Comparison of ENCODE assay signal across 18 mouse cellular contexts in the genomic region with DNA sequence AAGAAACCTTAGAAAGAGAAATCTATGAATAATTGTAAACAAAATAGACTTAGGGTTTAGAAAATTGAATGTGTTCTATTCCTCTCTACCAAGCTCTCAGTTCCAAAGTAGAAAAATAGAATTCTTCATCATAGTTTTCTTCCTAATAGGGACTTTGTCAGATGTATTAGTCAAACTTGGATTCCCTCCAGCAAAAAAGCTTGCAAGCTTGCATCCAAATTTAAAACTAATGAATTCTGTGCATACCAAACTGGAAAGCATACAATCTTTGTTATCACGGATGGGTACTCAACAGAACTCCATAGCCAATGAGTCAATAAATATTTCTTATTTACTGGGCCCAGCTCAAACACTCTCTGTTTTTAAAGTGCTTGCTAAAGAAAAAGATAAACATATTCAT.
A peak's percentile ranks its signal among the peaks of the same experiment; 100 is the strongest.
DNase-seq lines count a peak whose midpoint lies in the region; ATAC-seq and TF ChIP-seq lines count a peak whose summit lies in the region.
"Had no signal": no experiment of that assay in that cellular context is flagged by ENCODE, and none has a peak within 500 bp of the region (broad histone marks: within the 10 kb centered on the region; RNA-seq: fewer than 3 reads in every experiment).

No protein-coding gene starts in this region.

- H3K4me3 ChIP-seq in kidney, postnatal 0 days (replicated peaks; ENCODE audit: low read depth, low read length) = no peak overlapping the region
- H3K4me3 ChIP-seq: forebrain, embryonic 13.5 days; gastrocnemius, adult 2 months; heart, embryonic 13.5 days had no signal

- no peak overlapping the region for H3K9ac ChIP-seq in kidney, postnatal 0 days (ENCODE audit: low read depth, low read length)
- H3K9ac ChIP-seq: forebrain, embryonic 13.5 days; heart, embryonic 13.5 days had no signal

- no peak overlapping the region for H3K27ac ChIP-seq in kidney, postnatal 0 days
- H3K27ac ChIP-seq: forebrain, embryonic 13.5 days; gastrocnemius, adult 2 months; heart, embryonic 13.5 days had no signal

- H3K36me3 ChIP-seq in kidney, postnatal 0 days (ENCODE audit: insufficient read depth, low read length) = no peaks in the 10 kb centered on the region
- H3K36me3 ChIP-seq: G1E; heart, embryonic 13.5 days had no signal

- no peak overlapping the region for H3K4me2 ChIP-seq in kidney, postnatal 0 days (ENCODE audit: low read length)
- H3K4me2 ChIP-seq: forebrain, embryonic 13.5 days; heart, embryonic 13.5 days had no signal

- WGBS in kidney, postnatal 0 days = 71% methylated on average over 1 of the region's 1 CpGs

- ATAC-seq in kidney, postnatal 0 days (replicated peaks; ENCODE audit: low FRiP score, low read depth) = no peak
- ATAC-seq in monocyte, adult 5-6 weeks (replicated peaks; ENCODE audit: insufficient number of reproducible peaks, low FRiP score, low TSS enrichment, poor library complexity, severe bottlenecking) = no peak
- ATAC-seq: activated CD4-positive, CD25-positive, alpha-beta regulatory T cell, adult 4 months; forebrain, embryonic 13.5 days; hindbrain, embryonic 16.5 days; Patski had no signal

- peak; percentile 21 for DNase-seq in kidney, postnatal 0 days (ENCODE audit: low spot score)
- no peak for DNase-seq in kidney, adult 8-10 months
- peak; percentile 94 for DNase-seq in Muller cell, postnatal 12 days (ENCODE audit: inconsistent ontology term)
- DNase-seq in NIH3T3 (ENCODE audit: low read depth) = peak; percentile 23
- DNase-seq in telencephalon, adult 2 months (ENCODE audit: low read depth, low spot score) = peak; percentile 19
- DNase-seq: adrenal gland, postnatal 14 days; cerebellum, adult 2 months; cerebellum, postnatal 10 days; gastrocnemius, adult 2 months; gastrocnemius, postnatal 25 days; heart, postnatal 36 days had no signal

- H3K27me3 ChIP-seq in kidney, postnatal 0 days (ENCODE audit: insufficient read depth, low read length) = no peaks in the 10 kb centered on the region
- H3K27me3 ChIP-seq: forebrain, embryonic 13.5 days; heart, embryonic 13.5 days; Patski had no signal

- H3K9me3 ChIP-seq in kidney, postnatal 0 days (replicated peaks; ENCODE audit: low read length) = no peaks in the 10 kb centered on the region
- H3K9me3 ChIP-seq: forebrain, embryonic 13.5 days; G1E; heart, embryonic 13.5 days had no signal

- no peak for TF ChIP-seq CTCF in kidney, postnatal 0 days (IDR thresholded peaks at IDR 0.05; ENCODE audit: low read depth)

- H3K4me1 ChIP-seq in kidney, postnatal 0 days (replicated peaks; ENCODE audit: insufficient read depth, low read length) = no peaks in the 10 kb centered on the region
- H3K4me1 ChIP-seq: forebrain, embryonic 13.5 days; heart, embryonic 13.5 days had no signal

Comparison
In these comparisons a context has a peak if more than half of its experiments do, and no peak if none do; other contexts are left out.
1. DNase-seq: peak in kidney, postnatal 0 days (single experiment), Muller cell, postnatal 12 days (single experiment), NIH3T3 (single experiment) and telencephalon, adult 2 months (single experiment); none in kidney, adult 8-10 months (0 of 2).